Mouse (Mus musculus) urinary bladder, postnatal 36 days (tissue): ENCODE data around the gene Slc25a3.

Experiments used
- DNase-seq, 2 experiments: peaks; one replicate each; pipeline ENCODE4 v3.0.0; 2022; ENCODE audit warnings: low spot score in 2 of 2, mixed read lengths in 1 of 2

The Slc25a3 gene

DNA sequence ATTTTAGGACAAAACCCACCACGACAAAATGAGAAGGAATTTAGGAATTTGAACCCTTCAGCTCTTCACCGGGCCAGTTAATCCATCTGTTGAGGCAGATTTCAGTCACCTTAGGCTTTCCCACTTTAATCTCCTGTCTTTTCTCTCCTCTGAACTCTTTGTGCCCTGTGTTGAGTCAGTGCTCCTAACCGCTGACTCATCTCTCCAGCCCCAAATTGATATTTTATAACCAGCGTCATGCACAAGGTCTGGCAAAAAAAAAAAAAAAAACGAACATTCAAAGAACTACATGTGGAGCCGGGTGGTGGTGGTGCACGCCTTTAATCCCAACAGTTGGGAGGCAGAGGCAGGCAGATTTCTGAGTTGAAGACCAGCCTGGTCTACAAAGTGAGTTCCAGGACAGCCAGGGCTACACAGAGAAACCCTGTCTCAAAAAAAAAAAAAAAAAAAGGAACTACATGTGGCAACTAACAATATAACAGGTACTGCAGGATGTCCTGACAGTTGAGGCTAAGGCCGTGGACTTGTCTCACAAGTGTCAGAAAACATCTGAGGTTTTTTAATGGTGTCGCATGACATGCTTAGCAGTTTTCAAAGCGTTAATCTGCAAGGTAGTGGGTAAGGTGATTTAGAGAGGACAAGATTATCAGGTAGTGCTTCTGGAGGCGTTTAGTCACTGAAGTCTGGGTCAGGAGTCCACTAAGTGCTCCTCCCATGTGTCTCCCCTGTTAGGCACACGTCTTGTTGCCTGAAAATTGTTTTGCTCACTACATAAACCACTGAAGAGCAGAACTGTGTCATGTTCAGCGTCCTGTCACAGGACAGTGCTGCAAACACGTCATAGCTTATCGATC lies 29.4 kb downstream of the Slc25a3 start:
- no peak for DNase-seq

DNA sequence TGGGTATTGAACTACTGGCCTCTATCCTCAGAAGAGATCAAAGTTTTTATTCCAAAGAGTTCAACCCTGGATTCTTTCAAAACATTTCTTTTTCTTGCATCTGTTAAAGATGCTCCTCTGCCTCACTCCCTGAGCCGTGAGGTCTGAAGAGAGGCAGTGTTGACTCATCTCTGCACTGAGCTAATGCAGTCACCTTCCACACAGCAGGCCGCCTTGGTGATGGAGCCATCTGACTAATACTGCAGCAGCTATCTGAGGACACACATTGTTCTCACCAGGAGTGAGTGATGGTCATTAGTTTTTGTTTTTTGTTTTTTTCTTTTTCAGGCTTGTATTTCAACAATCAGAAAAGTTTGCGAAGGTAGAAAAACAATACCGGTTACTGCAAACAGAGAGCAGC lies 31.0 kb downstream of the Slc25a3 start:
- DNase-seq, result no peak

DNA sequence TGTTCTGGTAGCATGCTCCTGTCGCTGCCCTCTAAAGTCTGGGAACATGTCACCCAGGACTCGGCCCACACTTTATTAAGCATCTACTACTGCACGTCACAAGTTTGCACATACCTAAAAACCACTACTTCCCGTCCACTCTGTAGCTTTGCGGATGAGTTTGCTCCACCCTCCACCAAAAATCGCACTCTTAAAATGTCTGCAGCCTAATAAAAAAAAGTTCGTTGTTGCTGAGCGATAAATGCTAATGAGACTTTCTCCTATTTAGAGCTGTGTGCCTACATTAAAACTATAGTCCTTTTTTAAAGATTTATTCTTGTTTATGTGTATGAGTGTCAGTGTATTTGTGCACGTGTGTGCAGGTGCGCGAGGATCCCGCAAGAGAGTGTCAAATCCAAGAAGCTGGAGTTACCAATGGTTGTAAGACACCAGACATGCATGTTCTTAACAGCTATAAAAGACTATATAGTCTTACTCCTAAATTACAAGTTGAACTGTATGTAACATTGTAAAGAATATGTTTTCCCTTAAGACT lies 40.4 kb downstream of the Slc25a3 start:
- no peak for DNase-seq

DNA sequence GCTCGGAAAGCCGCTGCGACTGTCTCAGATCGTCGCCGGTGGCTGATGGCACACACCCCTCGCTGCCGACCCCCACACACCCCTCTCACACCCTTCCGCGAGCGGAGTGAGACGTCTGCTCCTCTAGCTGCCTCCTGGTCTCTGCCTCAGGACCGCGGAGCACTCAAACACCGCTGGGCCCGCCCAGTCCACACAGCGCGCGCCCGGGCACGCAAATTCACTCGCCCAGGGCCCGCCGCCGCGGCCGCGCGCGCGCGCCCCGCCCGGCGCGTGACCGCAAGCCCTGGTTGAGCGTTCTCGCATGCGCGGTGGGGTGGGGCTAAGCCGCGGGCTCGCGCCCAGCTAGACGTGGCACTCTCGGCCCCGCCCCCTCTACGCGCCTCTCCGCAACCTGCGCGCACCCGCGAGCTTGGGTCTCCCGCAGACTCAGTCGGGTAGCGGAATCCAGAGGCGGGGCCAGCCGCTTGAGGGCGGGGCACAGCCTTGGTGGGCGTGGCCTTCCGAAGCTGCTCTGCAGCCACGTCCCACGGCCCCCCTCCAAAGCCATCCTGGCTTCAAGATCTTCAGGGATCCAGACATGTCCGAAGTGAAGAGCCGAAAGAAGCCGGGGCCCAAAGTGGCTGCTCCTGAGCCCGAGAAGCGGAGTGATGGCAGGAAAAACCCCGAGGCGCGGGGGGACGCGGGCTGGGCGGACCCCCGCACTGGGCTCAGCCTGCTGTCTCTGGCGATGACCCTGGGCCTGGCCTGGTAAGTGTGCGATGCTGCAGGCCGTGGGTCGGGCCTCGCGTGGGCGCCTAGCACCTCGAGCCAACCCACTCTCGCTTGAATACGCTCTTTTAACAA lies 41.1 kb downstream of the Slc25a3 start, which contains the start of the genes Apaf1 and Ikbip:
TSS of gene Apaf1 (minus strand) at position 221 of the 843 bp plus-strand sequence.
TSS of gene Ikbip (plus strand) at position 391 of the 843 bp plus-strand sequence.
- DNase-seq, result peak; percentile 100

DNA sequence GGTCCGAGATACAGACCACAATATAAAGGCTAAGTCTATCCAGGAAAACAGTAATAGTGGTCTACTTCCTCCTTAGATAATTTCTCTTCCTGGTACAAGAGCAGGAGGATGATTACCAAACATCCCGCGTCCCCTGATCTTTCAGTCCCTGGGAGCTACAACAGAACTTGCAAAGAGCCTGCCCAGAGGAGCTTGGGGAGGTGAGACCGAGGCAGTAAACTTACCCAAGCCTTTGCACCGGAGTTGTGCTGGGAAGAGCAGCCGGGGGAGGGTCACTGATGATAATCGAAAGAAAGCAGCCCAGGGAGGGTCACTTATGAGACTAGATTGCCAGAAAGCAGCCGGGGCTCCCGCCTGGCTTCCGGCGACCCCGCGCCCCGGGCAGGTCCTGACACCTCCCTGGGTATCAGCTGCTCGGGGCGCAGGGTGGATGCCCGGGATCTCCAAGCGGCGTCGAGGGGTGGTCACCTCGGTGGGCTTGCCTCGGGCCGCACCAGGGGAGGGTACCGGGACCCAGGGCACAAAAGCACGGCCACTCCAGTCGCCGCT lies 41.8 kb downstream of the Slc25a3 start:
- DNase-seq, result peak in 1 of 2 experiments; percentile 7

DNA sequence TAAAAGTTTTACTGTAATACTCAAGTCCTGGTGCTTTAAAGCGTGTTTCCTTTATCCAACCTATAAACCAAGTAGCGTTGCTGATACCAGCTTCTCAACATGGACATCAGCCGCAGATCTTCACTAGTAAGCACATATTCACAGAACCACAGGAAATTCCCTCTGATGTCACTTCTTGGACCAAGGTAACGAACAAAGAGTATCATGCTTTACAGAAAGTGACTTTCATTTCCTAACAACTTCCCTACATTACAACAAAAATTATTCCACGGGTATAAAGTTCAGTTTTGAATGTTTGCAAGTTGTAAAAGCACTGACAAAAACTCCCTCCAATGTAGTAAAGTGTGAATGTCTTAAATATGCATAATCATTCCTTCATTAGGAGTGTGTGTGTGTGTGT lies 43.3 kb downstream of the Slc25a3 start:
- DNase-seq, result no peak

DNA sequence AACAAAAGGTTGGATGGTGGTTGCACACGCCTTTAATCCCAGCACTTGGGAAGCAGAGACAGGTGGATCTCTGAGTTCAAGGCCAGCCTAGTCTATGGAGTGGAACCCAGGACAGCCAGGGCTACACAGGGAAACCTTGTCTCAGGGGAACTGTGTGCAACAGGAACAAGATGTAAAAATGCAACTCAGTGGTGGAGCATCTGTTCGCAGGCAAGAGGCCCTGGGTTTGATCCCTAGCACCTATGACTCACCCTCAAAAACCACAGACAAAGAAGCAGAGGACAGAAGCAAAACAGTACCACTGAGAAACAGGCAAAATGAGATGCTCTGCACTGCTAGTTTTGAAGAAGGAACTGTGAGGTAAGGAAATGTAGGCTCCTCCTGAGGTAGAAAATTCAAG lies 47.2 kb downstream of the Slc25a3 start:
- DNase-seq, result no peak

DNA sequence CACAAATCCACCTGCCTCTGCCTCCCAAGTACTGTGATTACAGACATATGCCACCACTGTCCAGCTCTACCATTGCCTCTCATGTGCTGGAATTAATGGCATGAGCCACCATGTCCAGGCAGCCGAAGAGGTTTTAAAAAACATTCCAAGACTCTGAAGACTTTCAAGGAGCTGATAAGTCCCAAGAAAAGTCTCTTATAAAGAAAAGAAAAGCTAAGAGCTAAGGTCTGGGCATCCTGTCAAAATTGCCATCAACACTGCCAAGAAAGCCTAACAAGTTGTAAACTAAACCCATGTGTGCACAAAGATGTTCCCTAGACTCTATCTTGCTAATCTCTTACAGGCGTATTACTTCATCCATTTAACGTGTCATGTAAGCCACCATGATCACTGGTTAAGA lies 50.5 kb downstream of the Slc25a3 start:
- peak in 1 of 2 experiments; percentile 28 for DNase-seq

DNA sequence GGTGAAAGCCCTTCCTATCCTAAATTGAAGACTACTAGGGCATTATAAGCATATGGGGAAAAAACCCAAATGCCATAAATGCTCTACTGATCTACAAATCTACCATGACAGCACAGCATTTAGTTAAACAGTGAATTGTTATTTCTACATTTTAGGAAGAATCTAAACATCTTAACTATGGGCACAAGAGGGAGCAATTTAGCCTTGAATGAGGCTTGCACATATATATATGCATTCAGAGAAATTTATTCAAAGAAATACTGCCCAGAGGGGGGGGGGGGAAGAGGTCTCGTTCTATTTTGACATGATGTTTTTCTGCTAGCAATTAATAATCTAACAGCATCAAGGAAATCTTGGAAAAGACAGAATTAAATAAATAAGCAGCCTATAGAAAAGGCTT lies 52.1 kb downstream of the Slc25a3 start:
- no peak for DNase-seq
